Mouse (Mus musculus): Measurements from ENCODE around the gene Ndufa8. TPM values are rescaled to one million over a fixed set of nuclear protein-coding genes. Genes with fewer than 3 reads are reported as not detected.
A peak's percentile ranks its signal among the peaks of the same experiment; 100 is the strongest.

Gene Ndufa8
- polyA plus RNA-seq, 1 experiment from 2014 or later = 307 TPM

DNA sequence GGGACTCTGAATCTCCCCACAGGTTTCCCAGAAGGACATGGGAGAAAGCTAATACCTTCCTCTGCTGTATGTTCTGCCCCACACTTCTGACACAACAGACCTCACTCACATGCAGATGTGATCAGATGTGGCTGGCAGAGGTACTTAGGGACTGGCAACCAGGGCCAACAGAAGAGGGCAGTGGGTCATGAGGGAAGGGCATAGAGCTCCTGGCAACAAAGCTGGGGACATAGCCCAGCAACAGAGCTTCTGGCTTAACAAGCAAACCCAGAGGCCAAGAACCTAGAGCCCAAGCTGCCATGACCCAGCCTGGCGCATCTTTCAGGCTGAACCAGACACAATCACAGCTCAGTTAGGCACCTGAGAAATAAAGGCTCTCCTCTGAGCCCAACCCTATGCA is 35.8 kb upstream of the Ndufa8 start:
- no peaks in the 10 kb centered on the region for H3K36me3 ChIP-seq (ENCODE audit: control insufficient read depth, insufficient read depth, low read length)
- 56% methylated on average over 1 of the region's 1 CpGs for WGBS

GRCm38 (mm10) chr2:36082802-36083580 is 33.8 kb upstream of the Ndufa8 start:
- 83% methylated on average over 9 of the region's 9 CpGs for WGBS
- ATAC-seq = no peak
- Histone ChIP-seq H3K4me2 (ENCODE audit: low read length) (no peak overlapping the region), H3K27me3 (ENCODE audit: control insufficient read depth, insufficient read depth, low read depth, low read length) (peaks cover 9% of the 10 kb centered on the region), H3K4me1 (ENCODE audit: control insufficient read depth, insufficient read depth, low read length) (no peaks in the 10 kb centered on the region), H3K9ac (ENCODE audit: low read depth, low read length) (no peak overlapping the region), H3K4me3 (ENCODE audit: low read depth, low read length) (no peak overlapping the region), H3K36me3 (ENCODE audit: control insufficient read depth, insufficient read depth, low read length) (no peaks in the 10 kb centered on the region), H3K27ac (ENCODE audit: low read length) (no peak overlapping the region), H3K9me3 (replicated peaks; ENCODE audit: control insufficient read depth, low read length, poor library complexity, severe bottlenecking) (no peaks in the 10 kb centered on the region)

More for the DNA sequence above, 35.8 kb upstream of the Ndufa8 start:
- no peak for ATAC-seq
- Histone ChIP-seq H3K27me3 (ENCODE audit: control insufficient read depth, insufficient read depth, low read depth, low read length) (peaks cover 30% of the 10 kb centered on the region), H3K4me1 (ENCODE audit: control insufficient read depth, insufficient read depth, low read length) (no peaks in the 10 kb centered on the region), H3K27ac (ENCODE audit: low read length) (no peak overlapping the region), H3K4me2 (ENCODE audit: low read length) (no peak overlapping the region), H3K9me3 (replicated peaks; ENCODE audit: control insufficient read depth, low read length, poor library complexity, severe bottlenecking) (no peaks in the 10 kb centered on the region), H3K4me3 (ENCODE audit: low read depth, low read length) (no peak overlapping the region), H3K9ac (ENCODE audit: low read depth, low read length) (no peak overlapping the region)

DNA sequence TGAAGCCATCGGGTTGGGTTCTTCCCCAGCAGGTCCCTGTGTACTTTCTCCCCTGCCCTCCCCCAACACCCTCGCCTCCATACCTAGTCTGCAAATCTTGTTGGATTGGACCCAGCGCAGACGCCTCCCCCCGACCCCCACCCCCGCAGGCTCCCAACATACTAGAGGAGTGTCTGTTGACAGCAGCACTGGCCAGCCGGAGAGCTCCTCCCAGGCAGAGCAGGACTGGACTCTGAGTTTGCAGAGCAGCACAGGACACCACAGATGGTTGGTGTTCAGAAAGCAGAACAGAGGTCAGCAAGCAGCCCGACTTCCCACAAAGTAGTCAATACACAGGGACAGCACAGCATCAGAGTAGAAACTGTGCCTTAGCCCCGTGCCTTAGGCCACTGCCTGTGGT is 32.2 kb upstream of the Ndufa8 start:
- no peak overlapping the region for H3K9ac ChIP-seq (ENCODE audit: low read depth, low read length)
- peaks cover 2% of the 10 kb centered on the region; the same call in 1 of the 2 replicates for H3K4me1 ChIP-seq (ENCODE audit: control insufficient read depth, insufficient read depth, low read length)
- 31% methylated on average over 9 of the region's 9 CpGs for WGBS
- H3K27ac ChIP-seq (ENCODE audit: low read length) = no peak overlapping the region
- H3K36me3 ChIP-seq (ENCODE audit: control insufficient read depth, insufficient read depth, low read length) = no peaks in the 10 kb centered on the region
- no peak overlapping the region for H3K4me3 ChIP-seq (ENCODE audit: low read depth, low read length)
- no peaks in the 10 kb centered on the region for H3K9me3 ChIP-seq (replicated peaks; ENCODE audit: control insufficient read depth, low read length, poor library complexity, severe bottlenecking)
- H3K4me2 ChIP-seq (ENCODE audit: low read length) = no peak overlapping the region
- H3K27me3 ChIP-seq (ENCODE audit: control insufficient read depth, insufficient read depth, low read depth, low read length) = peaks cover 3% of the 10 kb centered on the region; the same call in 1 of the 2 replicates
- no peak for ATAC-seq

- peak overlapping the region; percentile 43 for H3K9ac ChIP-seq (ENCODE audit: low read depth, low read length)
- 19% methylated on average over 11 of the region's 11 CpGs for WGBS
- peak; percentile 69 for ATAC-seq
- no peak overlapping the region for H3K27ac ChIP-seq (ENCODE audit: low read length)
- peaks cover 2% of the 10 kb centered on the region; the same call in 1 of the 2 replicates for H3K4me1 ChIP-seq (ENCODE audit: control insufficient read depth, insufficient read depth, low read length)
- peak overlapping the region; percentile 11 for H3K4me3 ChIP-seq (ENCODE audit: low read depth, low read length)
- H3K4me2 ChIP-seq (ENCODE audit: low read length) = peak overlapping the region; percentile 47
- H3K27me3 ChIP-seq (ENCODE audit: control insufficient read depth, insufficient read depth, low read depth, low read length) = no peaks in the 10 kb centered on the region
- no peaks in the 10 kb centered on the region for H3K36me3 ChIP-seq (ENCODE audit: control insufficient read depth, insufficient read depth, low read length)
- no peaks in the 10 kb centered on the region for H3K9me3 ChIP-seq (replicated peaks; ENCODE audit: control insufficient read depth, low read length, poor library complexity, severe bottlenecking)
Observed at GRCm38 (mm10) chr2:36077160-36077761, 28.1 kb upstream of the Ndufa8 start.

- 93% methylated on average over 5 of the region's 5 CpGs for WGBS
- no peaks in the 10 kb centered on the region for H3K27me3 ChIP-seq (ENCODE audit: control insufficient read depth, insufficient read depth, low read depth, low read length)
- H3K36me3 ChIP-seq (ENCODE audit: control insufficient read depth, insufficient read depth, low read length) = no peaks in the 10 kb centered on the region
- ATAC-seq = no peak
- H3K9me3 ChIP-seq (replicated peaks; ENCODE audit: control insufficient read depth, low read length, poor library complexity, severe bottlenecking) = no peaks in the 10 kb centered on the region
- peaks cover 2% of the 10 kb centered on the region; the same call in 1 of the 2 replicates for H3K4me1 ChIP-seq (ENCODE audit: control insufficient read depth, insufficient read depth, low read length)
- H3K9ac ChIP-seq (ENCODE audit: low read depth, low read length) = no peak overlapping the region
- no peak overlapping the region for H3K4me3 ChIP-seq (ENCODE audit: low read depth, low read length)
- H3K4me2 ChIP-seq (ENCODE audit: low read length) = no peak overlapping the region
- no peak overlapping the region for H3K27ac ChIP-seq (ENCODE audit: low read length)
Observed at GRCm38 (mm10) chr2:36075210-36075609, 26.0 kb upstream of the Ndufa8 start.

DNA sequence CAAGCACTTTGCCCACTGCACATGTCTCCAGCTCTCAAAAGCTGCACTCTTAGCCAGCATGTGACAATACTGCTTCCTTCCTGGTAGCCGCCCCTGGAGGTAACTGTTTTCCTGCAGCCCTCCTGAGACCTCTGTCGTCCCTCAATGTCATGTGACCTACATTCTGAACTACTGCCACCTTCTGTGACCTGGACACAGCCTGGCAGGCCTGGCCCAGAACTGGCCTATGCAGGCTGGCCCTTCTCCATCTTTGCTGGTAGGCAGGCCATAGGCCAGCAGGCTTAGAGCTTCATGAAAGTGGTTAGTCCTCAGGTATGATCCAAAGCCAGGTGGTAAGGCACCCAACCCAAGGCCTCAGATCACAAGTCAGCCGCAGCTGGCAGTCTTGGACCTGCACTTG is 24.6 kb upstream of the Ndufa8 start:
- ATAC-seq = no peak
- no peaks in the 10 kb centered on the region for H3K9me3 ChIP-seq (replicated peaks; ENCODE audit: control insufficient read depth, low read length, poor library complexity, severe bottlenecking)
- H3K27ac ChIP-seq (ENCODE audit: low read length) = no peak overlapping the region
- no peaks in the 10 kb centered on the region for H3K36me3 ChIP-seq (ENCODE audit: control insufficient read depth, insufficient read depth, low read length)
- peaks cover 2% of the 10 kb centered on the region; the same call in 1 of the 2 replicates for H3K4me1 ChIP-seq (ENCODE audit: control insufficient read depth, insufficient read depth, low read length)
- H3K9ac ChIP-seq (ENCODE audit: low read depth, low read length) = no peak overlapping the region
- H3K4me2 ChIP-seq (ENCODE audit: low read length) = no peak overlapping the region
- no peak overlapping the region for H3K4me3 ChIP-seq (ENCODE audit: low read depth, low read length)
- H3K27me3 ChIP-seq (ENCODE audit: control insufficient read depth, insufficient read depth, low read depth, low read length) = no peaks in the 10 kb centered on the region
- WGBS = 76% methylated on average over 3 of the region's 3 CpGs

GRCm38 (mm10) chr2:36071660-36072305 is 22.6 kb upstream of the Ndufa8 start:
- no peak overlapping the region for H3K9ac ChIP-seq (ENCODE audit: low read depth, low read length)
- no peaks in the 10 kb centered on the region for H3K36me3 ChIP-seq (ENCODE audit: control insufficient read depth, insufficient read depth, low read length)
- no peaks in the 10 kb centered on the region for H3K9me3 ChIP-seq (replicated peaks; ENCODE audit: control insufficient read depth, low read length, poor library complexity, severe bottlenecking)
- WGBS = 84% methylated on average over 8 of the region's 8 CpGs
- H3K4me1 ChIP-seq (ENCODE audit: control insufficient read depth, insufficient read depth, low read length) = peaks cover 3% of the 10 kb centered on the region; the same call in 1 of the 2 replicates
- H3K4me2 ChIP-seq (ENCODE audit: low read length) = no peak overlapping the region
- no peak for ATAC-seq
- H3K27ac ChIP-seq (ENCODE audit: low read length) = no peak overlapping the region
- H3K27me3 ChIP-seq (ENCODE audit: control insufficient read depth, insufficient read depth, low read depth, low read length) = no peaks in the 10 kb centered on the region
- no peak overlapping the region for H3K4me3 ChIP-seq (ENCODE audit: low read depth, low read length)

- ATAC-seq = no peak
- Histone ChIP-seq H3K27ac (ENCODE audit: low read length) (no peak overlapping the region), H3K4me3 (ENCODE audit: low read depth, low read length) (no peak overlapping the region), H3K4me2 (ENCODE audit: low read length) (no peak overlapping the region), H3K4me1 (ENCODE audit: control insufficient read depth, insufficient read depth, low read length) (peaks cover 4% of the 10 kb centered on the region; the same call in 1 of the 2 replicates), H3K9me3 (replicated peaks; ENCODE audit: control insufficient read depth, low read length, poor library complexity, severe bottlenecking) (no peaks in the 10 kb centered on the region), H3K36me3 (ENCODE audit: control insufficient read depth, insufficient read depth, low read length) (no peaks in the 10 kb centered on the region), H3K9ac (ENCODE audit: low read depth, low read length) (no peak overlapping the region), H3K27me3 (ENCODE audit: control insufficient read depth, insufficient read depth, low read depth, low read length) (no peaks in the 10 kb centered on the region)
- WGBS = 18% methylated on average over 9 of the region's 9 CpGs
Observed at GRCm38 (mm10) chr2:36067132-36067531, 17.9 kb upstream of the Ndufa8 start.

DNA sequence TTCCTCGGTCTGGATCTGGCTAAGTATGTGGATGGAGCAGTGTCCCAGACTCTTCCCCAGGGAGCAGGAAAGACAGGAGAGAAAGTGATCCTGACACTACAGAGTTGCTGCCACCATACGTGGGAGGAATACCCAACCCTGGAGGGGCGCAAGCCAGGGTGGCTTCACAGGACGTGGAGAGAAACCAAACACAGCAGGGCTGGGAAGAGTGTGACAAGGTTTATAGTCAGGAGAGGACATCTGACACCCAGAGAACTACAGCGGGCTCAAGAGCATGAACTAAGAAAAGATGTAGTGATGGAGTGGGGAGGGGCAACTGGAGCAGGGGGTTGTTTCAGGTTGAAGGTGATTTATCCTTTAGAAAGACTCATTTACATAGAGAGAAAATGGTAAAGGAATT is 12.2 kb upstream of the Ndufa8 start:
- 71% methylated on average over 5 of the region's 5 CpGs for WGBS
- Histone ChIP-seq H3K9ac (ENCODE audit: low read depth, low read length) (no peak overlapping the region), H3K4me2 (ENCODE audit: low read length) (no peak overlapping the region), H3K4me3 (ENCODE audit: low read depth, low read length) (no peak overlapping the region), H3K4me1 (ENCODE audit: control insufficient read depth, insufficient read depth, low read length) (no peaks in the 10 kb centered on the region), H3K9me3 (replicated peaks; ENCODE audit: control insufficient read depth, low read length, poor library complexity, severe bottlenecking) (no peaks in the 10 kb centered on the region), H3K36me3 (ENCODE audit: control insufficient read depth, insufficient read depth, low read length) (no peaks in the 10 kb centered on the region), H3K27me3 (ENCODE audit: control insufficient read depth, insufficient read depth, low read depth, low read length) (no peaks in the 10 kb centered on the region), H3K27ac (ENCODE audit: low read length) (no peak overlapping the region)
- ATAC-seq = no peak
